Mouse (Mus musculus) C2C12 (cell line): ENCODE measurements around the gene Eif3l. TPM values are rescaled to one million over a fixed set of nuclear protein-coding genes. Genes with fewer than 3 reads are reported as not detected.

Experiments
- H3K27me3 ChIP-seq: one replicate; pipeline ENCODE4 v1.6.1; 2011; ENCODE audit not compliant: control insufficient read depth, insufficient read depth, insufficient read length
- H3K36me3 ChIP-seq: one replicate; pipeline ENCODE4 v1.6.1; 2011; ENCODE audit not compliant: control insufficient read depth, insufficient read depth
- H3K4me3 ChIP-seq: one replicate; pipeline ENCODE4 v1.5.1; 2011; ENCODE audit warnings: mild to moderate bottlenecking, control low read depth; ENCODE audit not compliant: poor library complexity, insufficient read depth, severe bottlenecking
- H3K79me2 ChIP-seq: one replicate; pipeline ENCODE4 v1.6.1; 2011; ENCODE audit not compliant: control insufficient read depth, insufficient read depth
- H3K79me3 ChIP-seq: one replicate; pipeline ENCODE4 v1.6.1; 2011; ENCODE audit warnings: low read depth, control low read depth
- H3ac ChIP-seq: one replicate; pipeline ENCODE3; 2011; ENCODE audit warnings: low read depth; ENCODE audit not compliant: control insufficient read depth, insufficient read length
- CEBPB ChIP-seq: IDR thresholded peaks from one replicate; pipeline ENCODE4 v1.6.1; 2011; ENCODE audit warnings: low read depth, mild to moderate bottlenecking, control low read depth, moderate library complexity
- CTCF ChIP-seq: IDR thresholded peaks from one replicate; pipeline ENCODE4 v1.5.1; 2011; ENCODE audit not compliant: control insufficient read depth, insufficient read depth, insufficient read length
- FOSL1 ChIP-seq: IDR thresholded peaks from one replicate; pipeline ENCODE4 v1.8.0; 2011; ENCODE audit warnings: mild to moderate bottlenecking, low read length; ENCODE audit not compliant: poor library complexity, insufficient read depth, severe bottlenecking
- MAX ChIP-seq: IDR thresholded peaks from one replicate; pipeline ENCODE4 v1.6.1; 2011; ENCODE audit warnings: mild to moderate bottlenecking, control low read depth
- MYOD1 ChIP-seq: IDR thresholded peaks from one replicate; pipeline ENCODE4 v1.6.1; 2011; ENCODE audit warnings: low read depth; ENCODE audit not compliant: control insufficient read depth, insufficient read length
- MYOG ChIP-seq: IDR thresholded peaks from one replicate; pipeline ENCODE4 v1.6.1; 2011; ENCODE audit not compliant: control insufficient read depth, insufficient read length; ENCODE audit errors: extremely low read depth
- USF1 ChIP-seq: IDR thresholded peaks from one replicate; pipeline ENCODE4 v1.6.1; 2011; ENCODE audit warnings: low read depth, mild to moderate bottlenecking, control low read depth, moderate library complexity
- long read RNA-seq, 2 experiments: library from polyadenylated mRNA; unstranded; transcript quantifications; one replicate each; pipeline ENCODE4 v2.0.0; 2019 to 2020
- polyA plus RNA-seq: library from polyadenylated mRNA; unstranded; fragments of >200 nt; fragmentation: generic; extraction: Trizol; gene quantifications from one replicate; pipeline ENCODE4 v1.2.1, GENCODE M21; 2012; ENCODE audit warnings: missing spikeins

The Eif3l gene
- 369 TPM for polyA plus RNA-seq
- long read RNA-seq, experiment 1, transcript Eif3l-201 (13 exons, 1,942 nt) = major isoform, 308 of 379 reads
- long read RNA-seq, experiment 1, partial matches to known transcripts = 42 of 379 reads
- long read RNA-seq, experiment 1, other reads (novel, unspliced or antisense) = 29 of 379 reads
- long read RNA-seq, experiment 2, transcript Eif3l-201 (13 exons, 1,942 nt) = major isoform, 2,351 of 2,498 reads
- long read RNA-seq, experiment 2, partial matches to known transcripts = 57 of 2,498 reads
- long read RNA-seq, experiment 2, other reads (novel, unspliced or antisense) = 88 of 2,498 reads

DNA sequence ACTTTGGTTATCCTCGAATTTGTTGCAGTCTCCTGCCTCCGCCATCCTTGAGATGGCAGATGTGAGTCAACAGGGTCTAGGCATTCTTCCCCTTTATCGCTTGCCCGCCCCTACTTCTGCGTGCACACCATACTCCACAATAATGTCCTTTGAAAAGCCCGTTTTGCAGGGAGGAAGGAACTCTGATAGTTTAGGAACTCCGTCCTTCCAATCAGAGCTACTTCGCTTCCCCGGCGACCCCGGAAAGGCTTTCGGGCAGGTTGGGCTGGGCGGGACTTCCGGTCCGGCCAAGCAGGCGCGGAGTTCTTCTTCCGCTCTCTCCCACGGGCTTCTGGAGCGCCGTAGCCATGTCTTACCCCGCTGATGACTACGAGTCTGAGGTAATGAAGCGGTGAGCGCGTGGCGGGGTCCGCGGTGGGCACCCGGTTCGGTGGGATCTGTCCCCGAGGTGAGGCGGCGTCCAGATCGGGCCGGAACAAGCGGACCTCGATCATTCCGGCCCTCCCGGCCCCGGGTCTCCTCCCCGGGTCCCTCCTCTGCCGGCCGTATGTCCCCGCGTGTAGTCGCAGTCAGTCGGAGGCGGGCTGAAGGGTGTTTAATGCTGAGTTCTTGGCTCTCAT lies at the start of gene Eif3l:
Gene Eif3l, plus strand, starts transcription at position 267 of the 620 bp plus-strand sequence.
- H3K4me3 ChIP-seq = peak within 1 kb of the TSS; percentile 100
- TF ChIP-seq MYOG (no peak), CEBPB (no peak), MYOD1 (no peak), MAX (peak; percentile 63), FOSL1 (no peak), CTCF (no peak), USF1 (no peak)
- peak within 1 kb of the TSS; percentile 93 for H3ac ChIP-seq
- peaks cover 49% of the 10 kb centered on the region for H3K79me2 ChIP-seq
- H3K79me3 ChIP-seq = peaks cover 29% of the 10 kb centered on the region
- H3K27me3 ChIP-seq = no peaks in the 10 kb centered on the region
- H3K36me3 ChIP-seq = peaks cover 41% of the 10 kb centered on the region

DNA sequence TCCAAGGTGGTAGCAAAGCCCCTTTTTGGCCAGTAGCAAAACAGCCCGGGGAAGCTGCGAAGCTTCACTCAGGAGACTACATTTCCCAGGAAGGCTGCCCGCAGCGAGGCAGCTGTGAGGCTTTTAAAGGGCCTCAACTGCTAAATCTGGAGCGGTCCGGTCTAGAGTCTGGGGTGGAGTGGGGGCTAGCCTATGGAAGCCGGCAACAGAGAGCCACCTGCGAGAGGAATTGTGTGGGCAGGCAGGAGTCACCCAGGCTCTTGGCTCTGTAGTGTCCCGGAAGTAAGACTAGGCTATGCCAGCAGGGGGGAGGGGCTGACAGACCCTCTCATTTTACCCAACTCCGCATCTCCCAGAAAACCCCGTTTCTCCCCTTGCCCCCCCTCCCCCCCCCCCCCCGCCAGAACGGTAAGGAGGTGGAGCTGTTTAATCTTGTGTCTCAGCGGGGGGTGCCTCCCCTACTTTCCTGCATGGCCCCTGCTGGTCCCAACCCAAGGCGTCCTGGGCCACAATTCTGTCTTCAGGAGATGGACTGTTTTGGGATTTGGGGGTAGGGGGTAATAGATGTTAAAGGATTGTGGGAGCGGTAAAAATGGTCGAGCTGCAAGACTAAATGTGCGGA lies 49.2 kb upstream of the Eif3l start:
- Histone ChIP-seq H3K79me3 (no peaks in the 10 kb centered on the region), H3K79me2 (peaks cover 17% of the 10 kb centered on the region), H3K36me3 (no peaks in the 10 kb centered on the region), H3K4me3 (no peak overlapping the region), H3K27me3 (peaks cover 16% of the 10 kb centered on the region), H3ac (no peak overlapping the region)
- TF ChIP-seq MYOG (no peak), USF1 (no peak), FOSL1 (no peak), CTCF (no peak), MYOD1 (no peak), CEBPB (no peak), MAX (no peak)

DNA sequence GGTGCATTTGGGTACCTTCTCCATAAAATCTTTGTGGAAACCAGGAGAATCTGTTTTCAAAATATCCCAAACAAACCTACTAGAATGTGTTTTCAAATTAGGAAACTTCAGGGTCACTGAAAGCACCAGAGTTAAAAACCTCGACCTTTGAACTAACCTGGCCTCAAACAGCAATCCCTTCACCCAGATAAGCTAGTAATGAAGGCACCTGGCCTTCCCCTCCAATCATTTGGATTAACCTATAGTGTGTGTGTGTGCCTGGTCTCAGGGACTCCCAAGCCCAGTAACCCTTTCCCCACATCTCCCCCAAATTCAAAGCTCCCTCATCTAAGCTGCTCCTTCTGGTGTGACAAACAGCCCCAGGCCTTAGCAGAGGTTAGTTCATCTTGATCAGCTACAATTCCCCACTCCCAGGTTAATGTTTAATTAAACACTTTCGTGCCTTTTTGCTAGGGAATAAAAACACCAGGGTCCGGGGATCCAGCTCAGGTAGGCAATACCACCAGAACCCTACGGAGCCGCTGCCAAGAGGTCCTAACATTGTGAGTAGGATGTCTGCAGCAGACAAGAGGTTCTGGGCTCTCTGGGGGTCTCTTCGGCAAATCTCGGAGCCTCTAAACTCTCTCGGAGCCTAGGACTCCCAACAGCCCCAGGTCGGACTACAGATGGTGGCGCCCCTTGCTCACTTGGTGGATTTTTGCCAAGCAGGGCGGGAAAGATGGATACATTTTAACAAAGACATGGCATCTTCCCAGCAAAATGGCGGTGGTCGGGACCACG lies 48.3 kb upstream of the Eif3l start:
- Histone ChIP-seq H3K79me3 (no peaks in the 10 kb centered on the region), H3K27me3 (peaks cover 16% of the 10 kb centered on the region), H3K79me2 (peaks cover 17% of the 10 kb centered on the region), H3K36me3 (no peaks in the 10 kb centered on the region), H3K4me3 (no peak overlapping the region), H3ac (no peak overlapping the region)
- TF ChIP-seq FOSL1 (no peak), CEBPB (no peak), MYOD1 (no peak), MAX (no peak), MYOG (no peak), CTCF (no peak), USF1 (no peak)

DNA sequence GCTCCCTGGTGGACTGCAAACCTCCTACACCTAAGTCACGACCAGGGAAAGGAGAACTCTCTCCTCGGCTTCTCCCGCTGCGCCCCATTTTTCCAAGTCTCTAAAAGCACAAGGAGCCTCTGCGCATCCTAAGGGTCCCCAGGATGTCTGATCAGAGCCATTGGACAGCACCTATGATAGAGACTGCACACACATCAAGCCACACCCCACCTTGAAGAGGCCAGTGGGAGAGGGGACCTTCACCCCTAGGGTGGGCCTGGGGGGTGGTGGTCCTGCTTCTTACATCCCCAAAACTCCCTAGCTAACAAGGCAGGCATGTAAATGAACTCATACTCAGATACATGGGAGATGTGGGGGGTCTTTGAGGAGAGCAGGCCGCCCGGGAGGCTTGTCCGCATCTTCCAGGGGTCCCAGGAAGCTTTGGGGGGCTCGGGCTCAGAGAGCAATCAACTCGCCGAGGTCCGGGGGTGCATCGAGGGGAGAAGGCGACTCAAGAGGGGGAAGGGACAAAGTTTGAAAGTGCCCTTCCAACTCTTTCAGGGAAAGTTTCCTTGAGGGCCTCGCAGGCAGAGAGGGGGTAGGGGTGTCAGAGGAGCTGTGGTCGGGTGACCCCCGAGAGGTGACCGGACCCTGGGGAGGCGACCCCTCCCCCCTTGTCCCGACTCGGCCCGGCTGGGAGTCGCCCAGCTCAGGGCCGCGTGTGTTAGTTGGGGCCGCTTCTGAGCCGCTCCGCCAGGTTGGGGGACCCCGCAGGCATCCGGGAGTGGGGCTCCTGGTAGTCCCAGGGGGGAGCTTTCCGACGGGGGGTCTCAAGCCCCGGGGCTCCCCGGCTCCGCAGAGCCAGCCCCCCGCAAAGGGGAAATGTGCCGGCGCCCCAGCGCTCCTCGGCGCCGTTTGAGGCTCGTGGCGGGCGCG lies 47.4 kb upstream of the Eif3l start:
- Histone ChIP-seq H3K4me3 (peak overlapping the region; percentile 41), H3K79me3 (no peaks in the 10 kb centered on the region), H3K27me3 (peaks cover 13% of the 10 kb centered on the region), H3ac (peak overlapping the region; percentile 63), H3K79me2 (peaks cover 17% of the 10 kb centered on the region), H3K36me3 (no peaks in the 10 kb centered on the region)
- no peak for TF ChIP-seq CEBPB
- no peak for TF ChIP-seq FOSL1

DNA sequence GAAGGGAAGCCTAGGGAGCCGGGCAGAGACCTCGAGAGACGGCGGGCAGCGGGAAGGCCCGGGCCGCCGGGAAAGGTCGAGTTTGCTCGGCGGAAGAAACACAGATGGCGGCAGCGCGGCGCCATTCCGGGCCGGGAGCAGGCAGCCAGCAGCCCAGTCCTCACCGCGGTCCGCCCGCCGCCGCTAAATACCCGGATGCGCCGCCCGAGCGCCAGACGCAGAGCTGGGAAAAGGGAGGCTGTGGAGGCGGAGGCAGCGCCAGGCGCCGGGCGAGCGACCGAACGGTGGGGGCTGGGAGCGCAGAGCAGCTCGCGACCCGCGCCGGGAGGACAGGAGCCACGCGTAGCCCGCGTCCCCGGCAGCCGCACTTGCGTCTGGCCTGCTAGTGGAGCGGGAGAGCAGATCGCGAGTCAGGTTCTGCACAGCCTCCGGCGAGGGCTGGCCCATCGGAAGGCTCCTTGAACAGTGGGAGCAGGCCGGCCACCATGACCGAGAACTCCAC lies 46.7 kb upstream of the Eif3l start, which contains the start of gene H1f0:
Gene H1f0, plus strand, starts transcription at position 214 of the 502 bp plus-strand sequence.
- H3ac ChIP-seq = peak within 1 kb of the TSS; percentile 63
- TF ChIP-seq MAX (no peak), MYOD1 (no peak), CTCF (no peak), MYOG (no peak), CEBPB (no peak), FOSL1 (no peak), USF1 (no peak)
- H3K4me3 ChIP-seq = peak within 1 kb of the TSS; percentile 41
- no peaks in the 10 kb centered on the region for H3K79me3 ChIP-seq
- H3K36me3 ChIP-seq = no peaks in the 10 kb centered on the region
- peaks cover 17% of the 10 kb centered on the region for H3K79me2 ChIP-seq
- H3K27me3 ChIP-seq = peaks cover 6% of the 10 kb centered on the region
